Mouse (Mus musculus): ENCODE data around the gene Kcnk5.

- no peak for TF ChIP-seq GATA1 (IDR thresholded peaks at IDR 0.05; ENCODE audit: borderline replicate concordance, low read length)
- TF ChIP-seq FLI1 (IDR thresholded peaks at IDR 0.05; ENCODE audit: low read length): no peak
Measured at GRCm38 (mm10) chr14:20093493-20093892, 88.1 kb downstream of the Kcnk5 start.
